Mouse (Mus musculus) MEL (cell line): ENCODE measurements around the gene Trmt6. TPM values are rescaled to one million over a fixed set of nuclear protein-coding genes. Genes with fewer than 3 reads are reported as not detected.

Source experiments
- DNase-seq: peaks from one replicate; pipeline ENCODE4 v3.0.0; 2011; ENCODE audit warnings: low read depth, low spot score
- H3K27ac ChIP-seq: 2 replicates; pipeline ENCODE4 v1.5.1; 2012; ENCODE audit warnings: low read depth, mild to moderate bottlenecking, control low read depth, low read length, moderate library complexity; ENCODE audit not compliant: control insufficient read depth
- H3K27me3 ChIP-seq, 2 experiments: fragments of 150-350 bp in 1 of 2; sonication (generic) in 1 of 2; 2 replicates each; pipeline ENCODE4 v1.6.1; 2012; ENCODE audit warnings: low read length in 2 of 2, mild to moderate bottlenecking in 2 of 2, improper control_type of control experiment in 1 of 2, moderate library complexity in 1 of 2; ENCODE audit not compliant: insufficient read depth in 2 of 2, control insufficient read depth in 1 of 2
- H3K36me3 ChIP-seq, 2 experiments: 2 replicates each; pipeline ENCODE4 v1.6.1; 2012 to 2014; ENCODE audit warnings: low read length in 2 of 2, improper control_type of control experiment in 1 of 2, inconsistent platforms in 1 of 2, mild to moderate bottlenecking in 1 of 2; ENCODE audit not compliant: insufficient read depth in 2 of 2, control insufficient read depth in 1 of 2
- H3K4me1 ChIP-seq, 2 experiments: fragments of 150-350 bp in 1 of 2; sonication (generic) in 1 of 2; 2 replicates each; pipeline ENCODE4 v1.6.1; 2012; ENCODE audit warnings: low read length in 2 of 2, improper control_type of control experiment in 1 of 2, mild to moderate bottlenecking in 1 of 2; ENCODE audit not compliant: insufficient read depth in 2 of 2, control insufficient read depth in 1 of 2
- H3K4me3 ChIP-seq, 2 experiments: fragments of 150-350 bp in 1 of 2; sonication (generic) in 1 of 2; 2 replicates each; pipeline ENCODE4 v1.5.1; 2012; ENCODE audit warnings: low read depth in 2 of 2, low read length in 2 of 2, mild to moderate bottlenecking in 2 of 2, moderate library complexity in 2 of 2, control low read depth in 1 of 2, improper control_type of control experiment in 1 of 2; ENCODE audit not compliant: control insufficient read depth in 1 of 2, insufficient read depth in 1 of 2
- H3K79me2 ChIP-seq: 2 replicates; pipeline ENCODE4 v1.6.1; 2012; ENCODE audit warnings: mild to moderate bottlenecking, low read length, moderate library complexity; ENCODE audit not compliant: control insufficient read depth, poor library complexity, insufficient read depth
- H3K9ac ChIP-seq: 2 replicates; pipeline ENCODE4 v1.6.1; 2012; ENCODE audit warnings: low read depth, mild to moderate bottlenecking, control low read depth, low read length, moderate library complexity; ENCODE audit not compliant: control insufficient read depth, poor library complexity, severe bottlenecking
- H3K9me3 ChIP-seq: fragments of 150-350 bp; sonication (generic); replicated peaks from 2 replicates; pipeline ENCODE4 v1.6.1; 2012; ENCODE audit warnings: mild to moderate bottlenecking, low read length, improper control_type of control experiment, moderate library complexity; ENCODE audit not compliant: insufficient read depth
- CTCF ChIP-seq, 3 experiments: IDR thresholded peaks in 2 of 3; conservative IDR thresholded peaks in 1 of 3; 2 replicates each; pipeline ENCODE4 v1.5.1; 2011 to 2012; ENCODE audit warnings: low read length in 3 of 3, low read depth in 2 of 3, mild to moderate bottlenecking in 2 of 3, improper control_type of control experiment in 1 of 3, inconsistent platforms in 1 of 3, mixed read lengths in 1 of 3, moderate library complexity in 1 of 3; ENCODE audit not compliant: control insufficient read depth in 1 of 3, insufficient read depth in 1 of 3, poor library complexity in 1 of 3, severe bottlenecking in 1 of 3
- E2F4 ChIP-seq: IDR thresholded peaks from 2 replicates; pipeline ENCODE4 v1.6.1; 2011; ENCODE audit warnings: low read depth, low read length, improper control_type of control experiment, borderline replicate concordance
- ELF1 ChIP-seq: IDR thresholded peaks from 2 replicates; pipeline ENCODE4 v1.6.1; 2014; ENCODE audit warnings: low read depth, mild to moderate bottlenecking, inconsistent platforms, low read length, improper control_type of control experiment, moderate library complexity
- KAT2A ChIP-seq: conservative IDR thresholded peaks from 2 replicates; pipeline ENCODE4 v1.6.1; 2012; ENCODE audit warnings: low read depth, low read length, improper control_type of control experiment, inconsistent platforms
- MAFK ChIP-seq: IDR thresholded peaks from 2 replicates; pipeline ENCODE4 v1.6.1; 2011; ENCODE audit warnings: low read depth, mild to moderate bottlenecking, low read length, improper control_type of control experiment, borderline replicate concordance
- MAX ChIP-seq: IDR thresholded peaks from 2 replicates; pipeline ENCODE4 v1.6.1; 2011; ENCODE audit warnings: low read length, improper control_type of control experiment
- MAZ ChIP-seq: IDR thresholded peaks from 2 replicates; pipeline ENCODE4 v1.6.1; 2012; ENCODE audit warnings: low read depth, mild to moderate bottlenecking, inconsistent platforms, low read length, improper control_type of control experiment
- MEF2A ChIP-seq: IDR thresholded peaks from 2 replicates; pipeline ENCODE4 v1.6.1; 2014; ENCODE audit warnings: low read depth, mild to moderate bottlenecking, inconsistent platforms, low read length, improper control_type of control experiment; ENCODE audit not compliant: poor library complexity, insufficient replicate concordance, severe bottlenecking; ENCODE audit errors: extremely low read depth
- POLR2A ChIP-seq, 2 experiments: IDR thresholded peaks; 2 replicates each; pipeline ENCODE4 v1.6.1; 2011 to 2012; ENCODE audit warnings: low read length in 2 of 2, mild to moderate bottlenecking in 2 of 2, control low read depth in 1 of 2, improper control_type of control experiment in 1 of 2, low read depth in 1 of 2, moderate library complexity in 1 of 2; ENCODE audit not compliant: control insufficient read depth in 1 of 2, insufficient read depth in 1 of 2, poor library complexity in 1 of 2
- POLR2AphosphoS2 ChIP-seq: IDR thresholded peaks from 2 replicates; pipeline ENCODE4 v1.6.1; 2011; ENCODE audit warnings: low read length, improper control_type of control experiment
- POLR2AphosphoS5 ChIP-seq: IDR thresholded peaks from 2 replicates; pipeline ENCODE4 v1.6.1; 2012; ENCODE audit warnings: low read depth, borderline replicate concordance, mild to moderate bottlenecking, inconsistent platforms, low read length, moderate library complexity, mixed read lengths
- SIN3A ChIP-seq: IDR thresholded peaks from 2 replicates; pipeline ENCODE4 v1.6.1; 2012; ENCODE audit warnings: low read length, improper control_type of control experiment, inconsistent platforms
- TBP ChIP-seq: IDR thresholded peaks from 2 replicates; pipeline ENCODE4 v1.8.0; 2011; ENCODE audit warnings: low read depth, low read length, improper control_type of control experiment
- USF1 ChIP-seq: IDR thresholded peaks from 2 replicates; pipeline ENCODE4 v1.6.1; 2014; ENCODE audit warnings: low read depth, mild to moderate bottlenecking, inconsistent platforms, low read length, improper control_type of control experiment, moderate library complexity
- ZC3H11A ChIP-seq: IDR thresholded peaks from 2 replicates; pipeline ENCODE4 v1.6.1; 2012; ENCODE audit warnings: low read depth, mild to moderate bottlenecking, inconsistent platforms, low read length, improper control_type of control experiment
- ZMIZ1 ChIP-seq: IDR thresholded peaks from 2 replicates; pipeline ENCODE4 v1.6.1; 2012; ENCODE audit warnings: low read depth, mild to moderate bottlenecking, inconsistent platforms, low read length, improper control_type of control experiment, moderate library complexity
- polyA plus RNA-seq, 2 experiments: library from polyadenylated mRNA; stranded (reverse) in 1 of 2; unstranded in 1 of 2; fragments of >175 nt in 1 of 2; fragments of >200 nt in 1 of 2; gene quantifications; 2 replicates each; pipeline versions ENCODE4 v1.2.1 to v1.2.4; 2012; ENCODE audit warnings: low replicate concordance in 2 of 2, low read depth in 1 of 2; ENCODE audit not compliant: insufficient read length in 2 of 2, insufficient read depth in 1 of 2, missing spikeins in 1 of 2
- total RNA-seq: library from RNA; depleted of rRNA; stranded (reverse); fragments of 300-350 nt; gene quantifications from 2 replicates; pipeline ENCODE4 v1.2.3, GENCODE M21; 2012

Gene Trmt6
- total and polyA plus RNA-seq, 3 experiments, result 53.6 to 64.1 TPM; not detected in 1

GRCm38 (mm10) chr2:132853051-132853450, 37.2 kb upstream of the Trmt6 start:
- H3K27ac ChIP-seq, result no peak overlapping the region
- no peaks in the 10 kb centered on the region for H3K9me3 ChIP-seq
- no peak for DNase-seq
- no peak for TF ChIP-seq POLR2A (IDR thresholded peaks at IDR 0.05; ENCODE audit: control insufficient read depth in 1 of 2, insufficient read depth in 1 of 2, low read depth in 1 of 2, low read length in 2 of 2, poor library complexity in 1 of 2)
- no peak for TF ChIP-seq CTCF (IDR thresholded peaks at IDR 0.05 in 2 of 3, conservative IDR thresholded peaks at IDR 0.05 in 1 of 3; ENCODE audit: control insufficient read depth in 1 of 3, insufficient read depth in 1 of 3, low read depth in 2 of 3, low read length in 3 of 3, poor library complexity in 1 of 3, severe bottlenecking in 1 of 3)
- TF ChIP-seq ZC3H11A, result no peak
- TF ChIP-seq USF1, result no peak
- TF ChIP-seq SIN3A, result no peak
- TF ChIP-seq POLR2AphosphoS5, result no peak
- no peak for TF ChIP-seq E2F4
- TF ChIP-seq TBP, result no peak
- no peak for TF ChIP-seq KAT2A
- TF ChIP-seq MAFK, result no peak
- no peak for TF ChIP-seq MAZ
- TF ChIP-seq, all 39 proteins: peak for 0
- peaks cover 6 to 26% of the 10 kb centered on the region in 2 experiments for H3K36me3 ChIP-seq
- H3K9ac ChIP-seq, result no peak overlapping the region
- H3K4me3 ChIP-seq, result no peak overlapping the region
- H3K79me2 ChIP-seq, result peaks cover 22% of the 10 kb centered on the region
- H3K4me1 ChIP-seq, result peaks cover 0 to 8% of the 10 kb centered on the region in 2 experiments
- H3K27me3 ChIP-seq, result no peaks in the 10 kb centered on the region

GRCm38 (mm10) chr2:132849141-132849540, 33.3 kb upstream of the Trmt6 start:
- TF ChIP-seq ELF1, result no peak
- Histone ChIP-seq H3K36me3 (peaks cover 10 to 16% of the 10 kb centered on the region in 2 experiments), H3K9me3 (no peaks in the 10 kb centered on the region), H3K27me3 (no peaks in the 10 kb centered on the region), H3K79me2 (peaks cover 29% of the 10 kb centered on the region), H3K27ac (no peak overlapping the region), H3K4me3 (no peak overlapping the region), H3K9ac (no peak overlapping the region), H3K4me1 (peaks cover 0 to 14% of the 10 kb centered on the region in 2 experiments)
- no peak for DNase-seq

GRCm38 (mm10) chr2:132848361-132848760, 32.5 kb upstream of the Trmt6 start:
- H3K27ac ChIP-seq, result no peak overlapping the region
- peak overlapping the region; percentile 8 for H3K9ac ChIP-seq

More at GRCm38 (mm10) chr2:132848361-132848760, 32.5 kb upstream of the Trmt6 start:
- H3K79me2 ChIP-seq, result peaks cover 29% of the 10 kb centered on the region
- H3K4me1 ChIP-seq, result peaks cover 0 to 14% of the 10 kb centered on the region in 2 experiments
- peak overlapping the region in 1 of 2 experiments; percentile 30; a peak in 2 of 4 replicates for H3K4me3 ChIP-seq
- H3K36me3 ChIP-seq, result peaks cover 10 to 14% of the 10 kb centered on the region in 2 experiments
- TF ChIP-seq SIN3A, result no peak
- TF ChIP-seq E2F4, result no peak
- no peak for TF ChIP-seq POLR2AphosphoS2
- no peak for TF ChIP-seq MAFK
- TF ChIP-seq MEF2A, result no peak
- TF ChIP-seq USF1, result no peak
- no peak for TF ChIP-seq MAX
- TF ChIP-seq ZMIZ1, result no peak
- DNase-seq, result no peak
- H3K27me3 ChIP-seq, result no peaks in the 10 kb centered on the region
- H3K9me3 ChIP-seq, result no peaks in the 10 kb centered on the region
